Mouse (Mus musculus): Measurements from ENCODE around the gene B020031M17Rik.
"Not testable (repeated sequence)": the region's sequence is repeated elsewhere in the genome, so short reads cannot be mapped to it uniquely, and the experiment has no call there.

Gene B020031M17Rik

DNA sequence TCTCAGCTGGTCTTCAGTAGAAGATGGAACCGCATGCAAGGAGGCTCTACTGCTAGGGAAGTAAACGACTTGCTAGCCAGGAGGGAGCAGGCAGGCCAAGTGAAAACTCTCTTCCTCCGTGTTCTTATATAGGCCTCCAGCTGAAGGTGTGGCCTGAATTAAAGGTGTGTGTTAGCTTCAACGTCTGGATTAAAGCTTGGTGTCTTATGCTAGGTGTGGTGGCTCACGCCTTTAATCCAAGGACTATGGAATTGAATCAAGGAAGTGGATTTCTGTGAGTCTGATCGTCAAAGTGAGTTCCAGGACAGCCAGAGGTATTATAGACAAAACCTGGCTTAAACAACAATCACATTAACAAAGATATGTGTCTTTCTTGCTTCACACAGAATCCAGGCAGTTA is at the start of gene B020031M17Rik:
B020031M17Rik (minus strand) TSS at position 101 of the 400 bp plus-strand sequence.
- not testable (repeated sequence) for DNase-seq

DNA sequence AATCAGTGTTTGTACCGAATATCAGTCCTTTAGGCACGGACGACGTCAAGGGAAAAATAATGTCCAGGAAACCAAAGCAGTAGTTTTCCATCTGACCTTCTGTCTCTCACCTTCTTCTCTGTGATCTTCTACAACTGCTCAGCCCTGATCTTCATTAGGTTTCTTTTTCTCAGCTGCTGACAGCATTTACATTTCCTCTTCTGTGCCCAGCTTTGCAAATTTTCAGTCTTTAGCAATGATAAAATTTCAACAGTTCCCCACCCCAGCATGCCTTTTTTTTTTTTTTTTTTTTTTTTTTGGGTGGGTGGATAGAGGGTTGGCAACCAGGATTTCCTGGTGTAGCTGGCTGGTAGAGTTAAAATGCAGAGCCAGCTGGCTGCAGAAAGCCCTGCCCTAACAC is 48.6 kb upstream of the B020031M17Rik start:
- DNase-seq, result not testable (repeated sequence)

DNA sequence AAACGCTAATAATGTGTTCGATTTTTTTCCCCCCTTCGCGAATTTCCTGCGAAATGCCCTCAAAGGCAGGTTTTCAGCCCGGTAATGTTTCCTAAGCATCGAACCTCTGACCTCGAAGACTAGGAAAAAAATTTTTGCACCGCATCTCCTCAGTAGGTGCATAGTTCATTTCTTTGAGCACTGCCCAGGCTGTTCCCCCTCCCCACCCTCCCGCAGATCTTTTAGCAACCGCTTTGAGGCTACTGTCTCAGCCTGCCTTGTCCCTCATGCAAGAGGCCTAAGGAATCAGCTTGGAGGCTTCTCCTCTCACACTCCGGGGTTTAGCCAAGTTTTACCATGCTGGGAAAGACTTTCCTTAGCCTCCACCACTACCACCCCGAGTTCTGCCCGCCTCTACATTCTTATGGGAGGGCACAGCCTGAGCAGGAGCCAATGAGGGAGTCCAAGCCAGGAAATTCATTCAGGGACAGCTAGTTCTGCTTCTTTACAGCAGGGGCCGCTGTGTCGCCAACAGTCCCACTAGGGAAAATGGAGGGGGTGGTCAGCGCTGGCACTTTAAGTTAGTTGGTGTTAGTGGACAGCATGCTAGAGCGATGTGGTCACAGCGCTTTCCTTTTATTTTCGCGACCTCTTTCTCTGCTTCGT is 48.0 kb upstream of the B020031M17Rik start:
- not testable (repeated sequence) for DNase-seq

DNA sequence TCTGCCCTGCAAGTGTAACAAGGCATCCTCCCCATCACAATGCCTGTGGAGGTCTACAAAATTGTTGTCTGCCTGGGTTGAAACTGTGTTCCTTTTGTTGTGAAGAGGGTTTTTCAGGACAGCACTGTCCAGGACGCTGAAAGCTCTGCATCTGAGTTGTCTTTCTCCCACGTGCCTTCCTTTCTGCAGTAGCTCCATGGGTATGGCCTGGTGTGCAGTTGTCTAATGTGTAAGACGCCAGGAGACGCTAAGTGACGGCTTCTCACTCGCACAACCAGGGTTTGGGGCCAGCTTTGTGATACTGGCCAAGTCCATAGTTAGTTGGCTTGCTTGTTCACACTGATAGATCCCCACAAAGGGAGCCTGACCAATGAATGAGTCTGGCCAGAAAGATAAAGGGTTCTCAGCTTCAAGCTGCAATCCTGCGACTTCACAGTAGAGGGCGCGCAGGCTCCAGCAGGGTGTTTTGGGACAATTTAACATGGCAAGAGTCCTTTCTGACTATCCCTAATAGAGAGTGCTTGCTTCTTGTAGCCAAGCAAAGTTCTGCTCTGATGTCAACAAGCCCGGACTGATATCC is 41.4 kb upstream of the B020031M17Rik start:
- DNase-seq, result not testable (repeated sequence)

DNA sequence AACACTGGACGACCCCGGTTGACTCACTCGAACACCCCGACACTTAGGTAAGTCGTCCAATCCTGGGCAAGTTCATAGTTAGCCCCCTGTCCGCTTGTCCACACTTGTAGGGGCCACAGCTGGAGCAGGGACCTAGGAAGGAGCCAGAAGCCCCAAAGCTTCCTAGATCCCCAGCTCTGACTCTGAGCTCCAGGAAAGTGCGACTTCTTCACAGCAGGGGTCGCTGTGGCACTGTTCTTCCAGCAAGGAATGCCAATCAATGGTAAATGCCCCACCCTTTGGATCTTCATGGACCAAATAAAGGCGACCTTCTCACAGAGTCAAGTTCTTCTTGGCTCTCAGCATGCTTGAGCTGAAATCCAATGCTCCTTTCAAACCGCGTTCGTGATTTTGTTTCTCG is 40.7 kb upstream of the B020031M17Rik start:
- DNase-seq, result not testable (repeated sequence)

DNA sequence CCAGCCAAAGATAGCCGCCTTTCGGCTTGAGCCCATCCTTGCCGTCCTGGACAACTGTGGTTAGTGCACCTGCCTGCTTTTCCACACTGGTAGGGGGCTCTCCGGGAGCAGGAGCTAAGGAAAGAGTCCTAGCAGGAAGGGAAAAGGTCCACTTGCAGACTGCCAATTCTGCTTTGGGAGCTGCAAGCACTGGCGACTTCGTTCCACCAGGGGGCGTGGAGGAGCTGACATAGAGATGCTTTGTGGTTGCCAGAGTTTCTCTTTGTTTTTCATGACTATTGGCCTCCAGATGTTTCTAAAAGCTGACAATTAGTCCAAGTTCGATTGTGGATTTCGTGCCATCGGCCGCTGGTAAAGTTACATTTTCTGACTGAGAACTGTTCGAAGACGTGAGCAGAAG is 18.6 kb upstream of the B020031M17Rik start:
- DNase-seq, result not testable (repeated sequence)

GRCm38 (mm10) chr13:119968193-119968592 is 17.6 kb upstream of the B020031M17Rik start:
- DNase-seq, result not testable (repeated sequence)

DNA sequence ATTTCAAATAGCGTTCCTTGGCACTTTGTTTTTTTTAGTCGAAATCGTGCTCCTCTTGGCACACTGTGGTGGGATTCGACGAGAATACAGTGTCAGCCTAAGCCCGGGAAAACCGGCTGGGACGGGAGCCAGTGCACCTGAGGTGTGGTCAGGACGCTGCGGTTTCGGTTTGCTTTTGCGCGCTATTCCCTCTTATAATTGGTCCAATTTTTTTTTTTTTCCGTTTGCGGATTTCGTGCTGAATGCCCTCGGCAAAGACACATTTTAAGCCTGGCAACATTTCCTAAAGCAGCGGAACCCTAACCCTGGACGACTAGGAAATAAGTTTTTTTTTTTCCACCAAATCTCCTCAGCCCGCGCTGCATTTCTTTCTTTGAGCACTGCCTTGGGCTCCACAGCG is 15.4 kb upstream of the B020031M17Rik start:
- DNase-seq, result peak; percentile 36 to 46

DNA sequence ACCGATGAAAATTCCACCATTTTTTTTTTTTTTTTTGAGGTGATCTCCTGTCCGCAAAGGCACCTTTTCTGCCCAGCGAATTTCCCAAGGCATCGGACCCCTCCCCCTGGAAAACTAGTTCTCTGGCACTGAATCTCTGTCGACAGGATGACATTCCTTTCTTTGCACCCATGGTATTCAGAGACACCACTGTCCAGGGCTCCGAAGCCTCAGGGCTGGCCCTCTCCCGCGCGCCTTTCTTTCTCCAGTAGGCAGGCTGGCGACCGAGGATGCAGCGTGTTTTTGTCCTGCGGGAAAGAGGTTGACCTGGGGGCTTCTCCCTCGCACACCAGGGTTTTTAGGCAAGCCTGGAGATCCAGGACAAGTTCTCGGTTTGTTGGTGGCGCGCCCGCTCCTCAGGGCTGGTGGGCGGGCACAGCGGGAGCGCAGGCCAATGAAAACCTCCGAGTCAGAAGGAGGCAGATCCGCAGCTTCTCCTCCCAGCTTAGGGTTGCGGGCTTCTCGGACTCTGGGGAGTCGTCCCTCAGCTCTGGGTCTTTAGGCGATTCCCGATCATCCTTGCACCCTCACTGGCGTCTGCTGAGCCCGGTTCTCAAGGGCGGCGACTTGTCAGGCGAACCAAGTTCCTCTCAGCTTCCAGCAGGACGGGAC is 14.8 kb upstream of the B020031M17Rik start:
- peak in 1 of 2 experiments; percentile 22 for DNase-seq

GRCm38 (mm10) chr13:119962856-119963255 is 12.2 kb upstream of the B020031M17Rik start:
- DNase-seq, result not testable (repeated sequence)

- not testable (repeated sequence) for DNase-seq
Observed at GRCm38 (mm10) chr13:119955567-119955966, 5.0 kb upstream of the B020031M17Rik start.

- not testable (repeated sequence) for DNase-seq
Observed at GRCm38 (mm10) chr13:119955089-119955488, 4.5 kb upstream of the B020031M17Rik start.

DNA sequence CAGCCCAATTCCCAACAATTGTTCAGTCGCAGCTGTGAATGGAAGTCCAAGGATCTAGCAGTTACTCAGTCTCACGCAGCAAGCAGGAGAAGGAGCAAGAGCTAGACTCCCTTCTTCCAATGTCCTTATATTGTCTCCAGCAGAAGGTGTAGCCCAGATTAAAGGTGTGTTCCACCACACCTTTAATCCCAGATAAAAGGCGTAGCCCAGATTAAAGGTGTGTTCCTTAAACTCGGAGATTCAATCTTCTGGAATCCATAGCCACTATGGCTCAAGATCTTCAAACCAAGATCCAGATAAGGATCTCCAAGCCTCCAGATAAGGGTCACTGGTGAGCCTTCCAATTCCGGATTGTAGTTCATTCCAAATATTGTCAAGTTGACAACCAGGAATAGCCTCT is 21.4 kb downstream of the B020031M17Rik start, which contains the start of gene Gm21761:
Gm21761 (minus strand) TSS at position 101 of the 400 bp plus-strand sequence.
- not testable (repeated sequence) for DNase-seq

- not testable (repeated sequence) for DNase-seq
Observed at GRCm38 (mm10) chr13:119924597-119925340, 25.8 kb downstream of the B020031M17Rik start.

DNA sequence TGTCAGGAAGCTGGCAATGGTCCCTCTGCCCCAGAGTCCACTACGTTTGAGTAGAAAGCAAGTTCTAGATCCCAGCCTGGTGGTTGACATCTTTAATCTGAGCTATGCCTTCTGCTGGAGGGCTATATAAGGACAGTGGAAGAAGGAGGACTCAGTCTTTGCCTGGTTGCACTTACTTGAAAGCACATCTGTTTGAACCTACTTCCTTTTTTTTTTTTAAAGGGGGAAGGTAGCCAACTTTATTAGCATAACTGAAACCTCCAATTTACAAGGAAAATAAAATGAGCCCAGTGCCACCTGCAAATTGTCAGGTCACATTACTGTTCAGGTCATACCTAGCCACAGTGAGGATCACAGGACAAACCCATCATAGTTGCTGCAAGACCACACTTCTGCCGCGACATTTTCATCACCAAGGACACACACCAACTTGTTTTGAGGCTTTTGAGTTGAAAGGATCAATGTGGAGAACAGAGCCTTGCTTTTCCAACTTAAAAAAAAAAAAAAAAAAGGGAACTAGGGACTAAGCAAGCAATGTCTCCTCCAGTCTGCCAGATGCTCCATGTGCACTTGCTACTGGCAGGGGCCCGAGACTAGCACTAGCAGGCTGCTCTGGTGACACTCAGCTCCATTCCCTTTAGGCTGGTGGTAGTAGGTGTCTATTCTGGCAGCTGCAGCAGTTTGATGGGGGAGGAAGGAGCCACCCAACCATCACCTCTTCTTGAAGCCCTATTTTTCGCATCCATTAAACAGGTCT is 33.5 kb downstream of the B020031M17Rik start:
- DNase-seq, result not testable (repeated sequence)

DNA sequence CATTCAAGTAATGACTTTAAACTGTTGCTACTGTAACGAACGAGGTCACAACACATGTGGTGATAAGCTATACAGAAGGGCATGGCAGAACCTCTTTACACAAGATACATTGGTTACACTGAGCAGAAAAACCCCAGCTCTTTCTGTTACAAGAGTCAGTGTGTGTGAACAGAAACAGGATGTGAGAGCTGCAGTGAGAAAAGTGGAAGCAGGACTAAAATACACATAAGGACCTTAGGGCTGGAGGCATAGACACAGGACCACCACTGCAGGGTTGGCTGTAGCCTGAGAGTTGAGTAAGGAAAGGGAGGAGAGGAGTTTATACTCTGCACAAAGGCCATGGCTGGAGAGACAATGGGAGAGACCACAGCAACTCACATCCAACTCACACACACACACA is 34.2 kb downstream of the B020031M17Rik start:
- DNase-seq, result not testable (repeated sequence)
